Mouse (Mus musculus) embryonic fibroblast, embryonic 13.5 days (primary cell): Measurements from ENCODE around the gene Kcnb1. TPM values are rescaled to one million over a fixed set of nuclear protein-coding genes. Genes with fewer than 3 reads are reported as not detected.

Experiments used
- H3K27ac ChIP-seq: 2 replicates; pipeline ENCODE4 v1.5.1; 2012; ENCODE audit warnings: low read length, control low read depth, inconsistent platforms; ENCODE audit not compliant: insufficient read depth
- H3K4me1 ChIP-seq: 2 replicates; pipeline ENCODE4 v1.6.1; 2011; ENCODE audit warnings: low read length; ENCODE audit not compliant: control insufficient read depth, insufficient read depth
- H3K4me3 ChIP-seq: 2 replicates; pipeline ENCODE4 v1.5.1; 2011; ENCODE audit warnings: mild to moderate bottlenecking, control low read depth, low read length; ENCODE audit not compliant: insufficient read depth
- CTCF ChIP-seq: IDR thresholded peaks from 2 replicates; pipeline ENCODE4 v1.5.1; 2011; ENCODE audit warnings: mild to moderate bottlenecking, control low read depth, low read length, moderate library complexity, borderline replicate concordance; ENCODE audit not compliant: insufficient read depth
- POLR2A ChIP-seq: IDR thresholded peaks from 2 replicates; pipeline ENCODE4 v1.6.1; 2011; ENCODE audit warnings: low read depth, mild to moderate bottlenecking, control low read depth, low read length, moderate library complexity
- polyA plus RNA-seq: library from polyadenylated mRNA; stranded (reverse); fragments of >200 nt; gene quantifications from 2 replicates; pipeline ENCODE4 v1.2.4, GENCODE M21; 2011; ENCODE audit warnings: low read depth; ENCODE audit not compliant: missing spikeins, insufficient read length

Kcnb1 gene
- polyA plus RNA-seq, 1 experiment, result 0.65 TPM

DNA sequence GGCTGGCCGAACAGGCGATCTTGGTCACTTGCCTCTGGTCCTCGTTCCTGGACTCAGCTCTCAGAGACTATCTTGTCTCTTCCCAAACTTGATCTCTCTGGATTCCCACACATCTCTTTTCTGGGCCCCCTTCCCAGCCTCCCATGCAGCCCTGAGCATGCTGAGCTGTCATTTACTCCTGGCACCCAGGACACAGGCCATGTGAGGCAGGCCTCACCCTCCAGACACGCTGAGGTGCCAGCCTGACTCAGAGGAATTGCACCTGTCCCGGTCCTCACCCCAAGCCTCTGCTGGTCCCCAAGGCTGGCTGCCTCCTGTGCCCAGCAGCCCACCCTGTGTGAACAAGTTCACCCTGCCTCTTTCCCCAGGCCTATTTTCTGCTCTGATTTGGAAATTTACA is 2.8 kb downstream of the Kcnb1 start:
- Histone ChIP-seq H3K4me3 (no peak overlapping the region), H3K4me1 (no peaks in the 10 kb centered on the region), H3K27ac (no peak overlapping the region)
- TF ChIP-seq POLR2A, result no peak
- no peak for TF ChIP-seq CTCF

DNA sequence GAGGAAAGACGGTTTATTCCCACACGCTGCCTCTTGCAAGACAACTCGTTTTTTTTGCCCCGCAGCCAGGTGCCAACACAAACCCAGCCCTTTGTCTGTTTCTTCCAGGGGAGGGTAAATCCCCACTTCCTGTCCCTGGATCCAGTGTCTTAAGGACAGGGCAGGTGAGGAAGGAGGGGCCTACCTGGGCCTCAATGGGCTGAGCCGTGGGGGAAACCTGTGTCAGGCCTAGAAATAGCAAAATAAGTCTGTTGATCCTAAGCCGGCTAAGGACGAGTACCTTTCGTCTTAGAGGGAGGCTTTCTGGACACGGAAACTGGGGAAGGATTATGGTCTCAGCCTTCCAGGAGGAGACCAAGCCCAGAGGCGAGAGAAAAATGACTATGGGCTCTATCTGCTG is 3.4 kb downstream of the Kcnb1 start:
- no peak overlapping the region for H3K27ac ChIP-seq
- no peaks in the 10 kb centered on the region for H3K4me1 ChIP-seq
- no peak for TF ChIP-seq CTCF
- no peak overlapping the region for H3K4me3 ChIP-seq

DNA sequence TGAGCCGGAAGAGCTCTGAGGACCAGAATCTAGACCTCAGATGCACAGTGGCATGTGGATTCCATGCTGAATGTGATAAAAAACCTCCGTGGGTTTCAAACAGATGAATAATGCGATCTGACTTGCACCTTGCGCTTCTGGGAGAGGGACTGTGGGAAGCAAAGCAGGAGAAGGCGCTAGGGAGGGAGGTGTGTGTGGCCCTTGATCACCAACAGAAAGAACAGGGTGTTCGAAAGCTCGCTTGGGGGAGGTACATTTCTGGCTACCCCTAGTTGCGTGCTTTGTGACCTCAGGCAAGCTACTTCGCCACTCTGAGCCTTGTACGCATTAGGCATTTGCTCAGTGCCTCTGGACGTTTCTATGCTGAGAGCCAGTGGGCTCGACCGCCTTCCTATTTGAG is 4.0 kb downstream of the Kcnb1 start:
- no peak overlapping the region for H3K4me3 ChIP-seq
- no peaks in the 10 kb centered on the region for H3K4me1 ChIP-seq
- TF ChIP-seq CTCF (no peak), POLR2A (no peak)
- no peak overlapping the region for H3K27ac ChIP-seq

DNA sequence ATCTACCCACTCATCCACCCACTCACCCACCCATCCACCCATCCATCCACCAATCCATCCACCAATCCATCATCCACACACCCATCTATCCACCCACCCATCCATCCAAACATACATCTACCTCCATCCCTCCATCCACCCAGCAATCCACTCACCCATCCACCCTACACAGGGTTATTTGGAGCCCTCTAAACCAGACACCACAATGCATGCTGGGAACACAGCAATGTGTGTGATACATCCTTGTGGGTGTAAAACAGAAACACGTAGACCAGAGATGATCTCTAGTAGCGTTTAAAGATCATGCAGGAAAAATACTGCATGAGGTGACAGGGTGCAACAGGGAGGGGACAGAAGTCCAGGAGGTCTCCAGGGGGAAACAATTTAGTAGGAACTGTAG is 4.5 kb downstream of the Kcnb1 start:
- TF ChIP-seq POLR2A (no peak), CTCF (no peak)
- Histone ChIP-seq H3K27ac (no peak overlapping the region), H3K4me1 (no peaks in the 10 kb centered on the region)

DNA sequence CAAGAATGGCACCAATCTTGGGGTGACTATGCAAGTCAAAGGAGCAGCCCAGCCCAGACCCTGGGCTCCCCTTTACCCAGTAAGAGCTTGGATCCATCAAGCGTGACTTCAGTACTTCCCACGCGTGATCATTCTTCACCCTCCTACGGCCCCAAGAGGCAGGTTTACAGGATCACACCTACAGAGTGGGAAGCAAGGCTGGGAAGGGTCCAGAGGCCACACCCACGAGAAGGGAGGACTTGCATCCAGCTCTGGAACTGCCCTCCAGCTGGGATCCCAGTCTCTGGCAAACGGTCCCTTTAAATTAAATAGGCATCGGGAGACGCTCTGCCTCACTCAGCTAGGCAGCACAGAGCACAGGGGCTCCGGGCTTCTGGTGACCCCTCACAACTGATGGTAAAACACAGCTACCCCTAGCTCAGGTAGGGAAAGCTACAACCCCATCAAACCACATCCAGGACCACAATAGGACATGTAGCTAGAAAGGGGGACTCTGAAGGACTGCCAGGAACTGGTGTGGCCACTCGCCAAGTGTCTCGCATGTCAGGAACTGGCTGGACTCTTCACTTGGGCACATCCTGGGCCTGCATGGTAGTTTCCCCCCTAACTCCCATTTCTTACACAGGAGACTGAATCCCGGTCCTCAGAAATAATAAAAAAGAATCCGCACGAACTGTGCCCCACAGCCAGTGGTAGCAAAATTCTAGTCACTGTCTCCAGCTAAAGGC is 8.1 kb downstream of the Kcnb1 start:
- no peaks in the 10 kb centered on the region for H3K4me1 ChIP-seq

More for the DNA sequence above, 4.5 kb downstream of the Kcnb1 start:
- no peak overlapping the region for H3K4me3 ChIP-seq

DNA sequence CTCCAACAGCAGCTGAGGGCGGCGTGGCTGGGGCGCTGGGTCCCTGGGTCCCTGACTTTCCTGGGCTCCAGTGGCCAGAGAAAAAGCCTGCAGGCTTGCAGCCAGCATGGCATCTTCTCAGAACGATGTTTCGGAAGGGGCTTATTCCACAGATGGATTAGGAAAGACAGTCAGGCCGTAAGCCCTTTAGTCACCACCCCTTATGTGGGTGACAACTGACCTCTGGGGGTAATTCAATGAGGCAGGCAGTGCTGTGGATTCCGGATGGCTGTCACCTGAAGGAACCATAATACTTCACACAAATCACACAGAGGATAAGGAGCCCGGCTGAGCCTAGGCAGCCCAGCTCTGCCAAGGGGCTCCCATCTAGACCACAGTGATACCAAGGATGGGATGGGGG is 8.9 kb downstream of the Kcnb1 start:
- H3K4me3 ChIP-seq, result no peak overlapping the region

More for the DNA sequence above, 8.1 kb downstream of the Kcnb1 start:
- Histone ChIP-seq H3K4me3 (no peak overlapping the region), H3K27ac (no peak overlapping the region)
- no peak for TF ChIP-seq CTCF
- TF ChIP-seq POLR2A, result no peak

DNA sequence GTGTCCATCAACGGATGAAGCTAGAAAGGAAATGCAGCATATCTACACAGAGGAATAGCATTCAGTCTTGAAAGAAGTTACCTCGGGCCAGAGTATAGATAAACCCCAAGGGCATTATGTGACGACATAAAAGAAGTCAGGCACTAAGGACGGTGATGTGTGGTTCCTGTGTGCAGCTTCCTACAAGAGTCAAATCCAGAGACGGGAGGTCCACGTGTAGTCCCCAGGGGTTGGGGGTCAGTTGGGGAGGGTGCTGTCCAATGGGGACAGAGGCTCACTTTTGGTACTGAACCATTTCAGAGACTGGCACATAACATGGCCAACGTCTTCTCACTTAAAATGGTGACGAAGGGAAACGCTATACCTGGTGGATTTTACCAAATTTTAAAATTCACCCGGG is 10.7 kb downstream of the Kcnb1 start:
- H3K27ac ChIP-seq, result no peak overlapping the region
- no peak for TF ChIP-seq CTCF

More for the DNA sequence above, 8.9 kb downstream of the Kcnb1 start:
- H3K4me1 ChIP-seq, result no peaks in the 10 kb centered on the region
- H3K27ac ChIP-seq, result no peak overlapping the region
- TF ChIP-seq POLR2A, result no peak
- no peak for TF ChIP-seq CTCF

DNA sequence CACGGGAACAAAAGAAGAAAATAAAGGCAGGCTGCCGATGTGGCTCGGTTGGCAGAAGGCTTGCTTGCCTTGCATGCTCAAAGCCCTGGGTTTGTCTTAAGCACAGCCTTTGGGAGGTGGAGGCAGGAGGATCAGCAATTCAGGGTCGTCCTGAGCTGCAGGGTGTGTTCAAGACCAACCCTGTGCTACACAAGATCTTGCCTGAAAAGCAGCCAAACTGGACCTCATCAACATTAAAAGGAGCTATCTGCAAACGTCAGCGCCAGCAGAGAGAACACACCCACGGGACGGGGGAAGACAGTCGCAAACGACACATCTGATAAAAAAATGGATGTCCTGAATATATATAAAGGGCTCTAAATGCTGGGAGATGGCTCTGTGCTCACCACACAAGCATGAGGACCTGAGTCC is 12.7 kb downstream of the Kcnb1 start:
- Histone ChIP-seq H3K4me3 (no peak overlapping the region), H3K4me1 (no peaks in the 10 kb centered on the region), H3K27ac (no peak overlapping the region)
- no peak for TF ChIP-seq CTCF

More for the DNA sequence above, 10.7 kb downstream of the Kcnb1 start:
- Histone ChIP-seq H3K4me1 (no peaks in the 10 kb centered on the region), H3K4me3 (no peak overlapping the region)

DNA sequence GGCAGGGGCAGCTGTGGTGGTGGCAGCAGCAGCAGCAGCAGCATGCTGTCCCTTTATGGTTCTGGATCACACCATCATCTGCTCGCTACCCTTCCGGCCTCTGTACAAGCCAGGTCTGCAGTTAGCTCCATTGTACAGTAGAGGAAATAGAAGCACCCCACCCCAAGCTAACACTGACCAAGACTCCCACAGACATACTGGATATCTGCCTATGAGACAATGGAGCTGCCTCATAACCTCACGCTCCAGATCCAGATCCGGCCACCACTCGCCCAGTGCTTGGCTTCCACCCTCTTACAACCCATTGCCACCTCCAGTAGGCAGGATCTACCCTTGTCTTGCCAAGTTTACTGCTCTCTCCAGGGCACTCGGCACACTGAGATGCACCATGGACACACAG is 14.7 kb downstream of the Kcnb1 start:
- Histone ChIP-seq H3K27ac (no peak overlapping the region), H3K4me3 (no peak overlapping the region)
- no peak for TF ChIP-seq CTCF
- TF ChIP-seq POLR2A, result no peak

DNA sequence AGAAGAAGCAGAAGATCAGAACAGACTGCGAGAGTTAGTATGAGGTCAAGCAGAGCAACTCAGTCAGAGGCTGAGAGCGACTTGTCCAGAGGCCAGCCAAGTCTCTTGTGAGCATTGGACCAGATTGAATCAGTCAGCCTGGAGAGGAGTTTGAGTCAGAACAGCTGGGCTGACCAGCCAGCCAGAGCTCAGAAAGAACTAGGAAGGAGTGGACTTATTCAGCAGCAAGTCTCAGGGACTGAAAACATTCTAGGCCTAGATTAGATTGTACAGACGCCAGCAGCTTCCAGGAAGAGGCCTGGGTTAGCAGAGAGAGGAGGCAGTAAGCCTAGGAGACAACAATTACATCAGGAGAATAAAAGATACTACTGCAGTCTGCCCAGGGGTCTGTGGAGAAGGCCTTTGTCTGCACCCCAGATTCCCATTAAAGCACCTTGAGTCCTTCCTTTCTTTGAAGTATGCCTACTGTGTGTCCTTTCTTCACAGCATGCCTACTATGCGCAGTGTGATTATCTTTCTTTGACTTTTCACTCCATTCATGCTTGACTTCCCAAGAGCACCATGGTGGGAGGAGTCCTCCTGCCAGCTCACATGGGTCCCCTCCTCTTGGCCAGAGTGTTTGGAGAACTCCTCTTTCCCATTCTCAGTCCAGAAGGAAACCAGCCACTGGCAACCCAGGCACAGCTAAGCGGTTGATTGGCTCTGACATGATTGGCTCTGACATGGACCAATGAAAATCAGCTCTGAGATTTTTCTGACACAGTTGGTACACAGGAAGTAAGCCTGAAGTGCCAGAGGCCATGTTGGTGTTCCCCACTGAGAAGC is 16.7 kb downstream of the Kcnb1 start:
- H3K4me1 ChIP-seq, result 0 out of 2 replicates have a peak, but pooled peaks cover 1% of the 10 kb centered on the region
- H3K4me3 ChIP-seq, result no peak overlapping the region
- no peak for TF ChIP-seq CTCF
- no peak overlapping the region for H3K27ac ChIP-seq

More for the DNA sequence above, 14.7 kb downstream of the Kcnb1 start:
- H3K4me1 ChIP-seq, result no peaks in the 10 kb centered on the region
